Mouse (Mus musculus) heart, adult 9 months (tissue): ENCODE measurements around the gene Mettl26.

Experiments
- DNase-seq, 2 experiments: peaks; one replicate each; pipeline ENCODE4 v3.0.0; 2022; ENCODE audit warnings: low spot score in 2 of 2

Mettl26 gene

DNA sequence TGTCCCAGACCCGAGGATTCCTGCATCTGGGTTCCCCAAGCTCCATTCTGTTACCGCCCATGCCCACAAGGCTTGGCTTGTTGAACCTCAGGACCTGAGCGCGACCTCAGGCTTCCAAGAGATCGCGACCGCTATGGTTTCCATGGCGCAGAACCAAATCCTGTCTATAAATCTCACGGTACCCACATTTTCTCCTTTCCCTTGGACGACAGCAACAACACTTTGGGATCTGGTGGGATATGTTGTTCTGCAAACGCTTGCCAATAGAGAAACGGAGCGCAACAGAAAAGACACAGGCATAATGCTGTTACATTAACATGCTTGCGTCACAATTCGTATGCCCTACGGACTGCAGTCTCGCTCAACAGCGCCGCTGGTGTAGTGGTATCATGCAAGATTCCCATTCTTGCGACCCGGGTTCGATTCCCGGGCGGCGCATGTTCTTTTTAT lies at the start of gene Mettl26:
Mettl26 (plus strand) TSS at position 354 of the 450 bp plus-strand sequence.
- DNase-seq = peak; percentile 80 to 95

DNA sequence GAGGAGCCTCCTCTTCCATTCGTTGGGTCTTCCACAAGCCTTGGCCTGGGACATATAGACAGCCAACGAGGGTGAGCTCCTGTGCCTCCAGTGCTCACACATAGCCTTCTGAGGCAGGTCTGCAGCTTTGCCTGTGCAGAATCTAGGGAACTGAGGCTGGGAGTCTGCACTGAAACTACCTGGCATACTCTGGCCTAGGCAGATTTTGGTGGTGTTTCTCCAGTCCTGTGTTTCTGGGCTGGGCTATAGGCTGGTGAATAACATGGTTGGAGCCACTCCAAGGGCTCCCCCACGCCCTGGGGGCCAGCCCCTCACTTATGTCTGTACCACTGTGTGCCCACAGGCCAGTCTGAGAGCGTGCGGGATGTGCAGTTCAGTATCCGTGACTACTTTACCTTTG lies 49.6 kb upstream of the Mettl26 start:
- no peak for DNase-seq

DNA sequence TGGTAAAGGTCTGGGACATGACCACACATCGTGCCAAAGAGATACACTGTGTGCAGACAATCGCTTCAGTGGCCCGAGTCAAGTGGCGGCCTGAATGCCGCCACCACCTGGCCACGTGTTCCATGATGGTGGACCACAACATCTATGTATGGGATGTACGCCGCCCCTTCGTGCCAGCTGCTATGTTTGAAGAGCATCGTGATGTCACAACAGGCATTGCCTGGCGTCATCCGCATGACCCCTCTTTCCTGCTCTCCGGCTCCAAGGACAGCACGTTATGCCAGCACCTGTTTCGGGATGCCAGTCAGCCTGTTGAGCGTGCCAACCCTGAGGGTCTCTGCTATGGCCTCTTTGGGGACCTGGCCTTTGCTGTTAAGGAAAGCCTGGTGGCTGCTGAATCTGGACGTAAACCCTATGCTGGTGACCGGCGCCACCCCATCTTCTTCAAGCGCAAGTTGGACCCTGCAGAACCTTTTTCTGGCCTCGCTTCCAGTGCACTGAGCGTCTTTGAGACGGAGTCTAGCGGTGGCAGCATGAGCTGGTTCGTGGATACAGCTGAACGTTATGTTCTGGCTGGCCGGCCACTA lies 48.8 kb upstream of the Mettl26 start:
- no peak for DNase-seq

DNA sequence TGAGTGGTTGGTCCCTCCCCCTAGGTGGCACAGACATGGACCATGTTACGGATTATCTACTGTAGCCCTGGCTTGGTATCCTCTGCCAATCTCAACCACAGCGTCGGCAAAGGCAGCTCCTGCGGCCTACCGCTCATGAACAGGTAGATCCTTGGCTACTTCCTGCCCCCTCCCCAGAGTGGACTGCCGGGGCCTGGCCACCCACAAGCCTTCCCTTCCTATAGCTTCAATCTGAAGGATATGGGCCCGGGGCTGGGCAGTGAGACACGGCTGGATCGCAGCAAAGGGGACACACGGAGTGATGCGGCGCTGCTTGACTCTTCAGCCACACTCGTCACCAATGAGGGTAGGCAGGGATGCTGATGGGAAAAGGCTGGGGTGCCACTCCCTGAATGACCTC lies 47.9 kb upstream of the Mettl26 start:
- DNase-seq = no peak

DNA sequence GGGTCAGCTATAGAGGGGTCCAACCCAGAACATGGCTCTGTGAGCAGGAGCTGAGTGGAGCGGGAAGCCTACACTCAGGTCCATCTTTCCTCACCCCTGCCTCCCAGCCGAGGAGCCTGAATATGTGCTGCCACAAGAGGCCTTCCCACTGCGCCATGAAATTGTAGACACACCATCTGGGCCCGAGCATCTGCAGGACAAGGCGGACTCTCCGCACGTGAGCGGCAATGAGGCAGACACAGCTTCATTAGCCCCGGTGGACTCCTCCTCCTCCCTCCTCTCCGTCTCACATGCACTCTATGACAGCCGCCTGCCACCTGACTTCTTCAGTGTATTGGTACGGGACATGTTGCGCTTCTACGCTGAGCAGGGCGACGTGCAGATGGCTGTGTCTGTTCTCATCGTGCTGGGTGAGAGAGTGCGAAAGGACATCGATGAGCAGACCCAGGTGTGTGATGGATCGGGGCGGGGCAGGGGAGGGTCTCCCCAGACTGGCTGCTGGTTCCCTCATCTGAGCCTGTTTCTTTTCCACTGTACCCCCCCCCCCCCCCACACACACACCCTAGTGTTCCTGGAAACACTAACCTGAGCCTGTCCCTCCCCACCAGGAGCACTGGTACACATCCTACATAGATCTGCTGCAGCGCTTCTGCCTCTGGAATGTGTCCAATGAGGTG lies 47.2 kb upstream of the Mettl26 start:
- no peak for DNase-seq

DNA sequence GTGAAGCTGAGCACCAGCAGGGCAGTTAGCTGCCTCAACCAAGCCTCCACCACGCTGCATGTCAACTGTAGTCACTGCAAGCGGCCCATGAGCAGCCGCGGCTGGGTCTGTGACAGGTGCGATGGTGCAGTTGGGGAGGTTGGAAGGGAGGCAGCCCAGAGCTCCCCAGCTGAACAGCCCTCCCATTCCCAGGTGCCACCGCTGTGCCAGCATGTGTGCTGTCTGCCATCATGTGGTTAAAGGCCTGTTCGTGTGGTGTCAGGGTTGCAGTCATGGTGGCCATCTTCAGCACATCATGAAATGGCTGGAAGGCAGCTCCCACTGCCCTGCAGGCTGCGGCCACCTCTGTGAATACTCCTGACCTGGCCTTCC lies 46.7 kb upstream of the Mettl26 start:
- DNase-seq = no peak

DNA sequence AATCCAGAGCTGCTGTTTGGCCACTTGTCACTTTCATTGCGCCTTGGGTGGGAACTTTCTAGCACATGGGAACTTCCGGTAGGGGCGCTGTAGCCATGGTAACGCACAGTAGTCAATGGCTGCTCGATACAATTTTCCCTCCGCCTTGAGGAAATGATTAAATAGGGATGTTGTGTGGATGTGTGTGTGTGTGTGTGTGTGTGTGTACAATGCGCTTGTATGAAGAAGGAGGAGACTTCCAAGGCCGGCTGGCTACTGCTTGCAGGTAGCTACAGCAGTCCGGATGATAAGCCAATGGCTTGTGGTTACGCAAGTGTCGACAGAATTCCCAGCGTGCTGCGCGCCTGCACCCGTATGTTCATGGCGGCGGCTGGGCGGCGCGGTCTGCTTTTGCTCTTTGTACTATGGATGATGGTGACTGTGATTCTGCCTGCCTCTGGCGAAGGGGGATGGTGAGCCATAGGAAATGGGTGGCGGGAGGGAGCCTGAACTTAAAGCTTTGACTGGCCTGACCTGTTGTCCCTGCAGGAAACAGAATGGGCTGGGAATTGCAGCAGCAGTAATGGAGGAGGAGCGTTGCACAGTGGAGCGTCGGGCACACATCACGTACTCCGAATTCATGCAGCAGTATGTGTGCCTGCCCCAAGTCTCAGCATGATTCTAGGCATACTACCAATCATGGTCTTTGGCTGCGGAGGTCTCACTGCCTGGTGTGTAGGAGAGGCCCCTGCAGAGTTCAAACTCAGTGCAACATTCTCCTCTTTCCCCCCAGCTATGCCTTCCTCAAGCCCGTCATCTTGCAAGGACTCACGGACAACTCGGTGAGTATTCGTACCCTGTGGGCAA lies 45.9 kb upstream of the Mettl26 start, which contains the start of gene Jmjd8:
Jmjd8 (plus strand) TSS at position 156 of the 846 bp plus-strand sequence.
- DNase-seq = peak; percentile 79 to 80

DNA sequence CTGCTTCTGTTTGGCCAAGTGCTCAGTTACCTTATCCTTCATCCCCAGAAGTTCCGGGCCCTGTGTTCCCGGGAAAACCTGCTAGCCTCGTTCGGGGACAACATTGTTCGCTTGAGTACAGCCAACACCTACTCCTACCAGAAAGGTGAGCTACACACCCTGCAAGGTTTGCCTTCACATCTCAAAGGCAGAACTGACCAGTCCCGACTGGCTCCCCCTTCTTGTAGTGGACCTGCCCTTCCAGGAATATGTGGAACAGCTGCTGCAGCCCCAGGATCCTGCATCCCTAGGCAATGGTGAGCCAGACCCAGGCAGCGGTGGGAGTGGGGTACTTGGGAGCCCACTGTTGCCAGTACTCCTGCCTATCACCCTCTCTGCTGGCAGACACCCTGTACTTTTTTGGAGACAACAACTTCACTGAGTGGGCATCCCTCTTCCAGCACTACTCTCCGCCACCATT lies 45.3 kb upstream of the Mettl26 start:
- DNase-seq = no peak

DNA sequence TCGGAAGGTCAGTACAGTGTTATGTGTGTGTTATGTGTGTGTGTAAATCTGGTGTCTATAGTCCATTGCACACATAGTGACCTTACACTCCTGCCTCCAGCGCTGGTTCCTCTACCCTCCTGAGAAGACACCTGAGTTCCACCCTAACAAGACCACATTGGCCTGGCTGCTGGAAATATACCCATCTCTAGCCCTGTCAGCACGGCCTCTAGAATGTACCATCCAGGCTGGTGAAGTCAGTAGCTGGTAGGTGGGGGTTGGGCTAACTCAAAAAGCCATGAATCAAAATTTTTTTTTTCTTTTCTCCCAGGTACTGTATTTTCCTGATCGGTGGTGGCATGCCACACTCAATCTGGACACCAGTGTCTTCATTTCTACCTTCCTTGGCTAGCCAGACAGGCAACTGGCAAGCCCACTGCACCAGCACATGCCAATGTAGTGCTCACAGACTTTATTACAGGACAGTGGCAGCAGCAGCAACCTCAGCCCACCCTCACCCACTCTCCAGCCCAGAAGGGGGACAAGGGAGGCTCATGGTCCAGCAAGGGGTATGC lies 44.6 kb upstream of the Mettl26 start:
- no peak for DNase-seq

DNA sequence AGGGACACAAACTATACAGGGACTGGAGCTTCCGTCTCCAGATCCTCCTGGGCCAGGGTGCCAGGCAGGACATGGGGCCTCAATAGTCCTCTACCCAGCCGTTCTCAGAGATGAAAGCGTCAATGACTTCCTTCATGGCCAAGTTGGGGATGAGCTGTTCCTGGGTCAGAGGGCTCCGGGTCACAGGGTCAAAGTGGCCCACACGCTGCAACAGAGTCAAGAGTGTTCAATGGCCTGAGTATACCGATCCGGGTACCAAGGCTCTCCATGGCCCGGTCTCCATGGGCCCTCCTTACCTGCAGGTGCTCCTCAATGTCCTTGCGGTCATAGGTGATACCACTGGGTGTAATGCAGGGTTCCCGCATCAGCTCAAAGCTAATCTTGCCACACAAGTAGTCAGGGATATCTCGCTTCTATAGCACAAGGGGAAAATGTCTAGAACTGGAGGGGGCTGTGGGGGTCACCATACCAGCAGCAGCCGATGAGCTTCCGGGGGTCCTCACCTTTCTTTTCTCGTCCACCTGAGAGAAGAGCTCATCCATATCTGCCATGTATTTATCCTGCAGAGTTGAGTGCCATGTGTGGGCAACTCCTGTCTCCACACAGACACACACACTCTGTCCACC lies 44.0 kb upstream of the Mettl26 start:
- no peak for DNase-seq

DNA sequence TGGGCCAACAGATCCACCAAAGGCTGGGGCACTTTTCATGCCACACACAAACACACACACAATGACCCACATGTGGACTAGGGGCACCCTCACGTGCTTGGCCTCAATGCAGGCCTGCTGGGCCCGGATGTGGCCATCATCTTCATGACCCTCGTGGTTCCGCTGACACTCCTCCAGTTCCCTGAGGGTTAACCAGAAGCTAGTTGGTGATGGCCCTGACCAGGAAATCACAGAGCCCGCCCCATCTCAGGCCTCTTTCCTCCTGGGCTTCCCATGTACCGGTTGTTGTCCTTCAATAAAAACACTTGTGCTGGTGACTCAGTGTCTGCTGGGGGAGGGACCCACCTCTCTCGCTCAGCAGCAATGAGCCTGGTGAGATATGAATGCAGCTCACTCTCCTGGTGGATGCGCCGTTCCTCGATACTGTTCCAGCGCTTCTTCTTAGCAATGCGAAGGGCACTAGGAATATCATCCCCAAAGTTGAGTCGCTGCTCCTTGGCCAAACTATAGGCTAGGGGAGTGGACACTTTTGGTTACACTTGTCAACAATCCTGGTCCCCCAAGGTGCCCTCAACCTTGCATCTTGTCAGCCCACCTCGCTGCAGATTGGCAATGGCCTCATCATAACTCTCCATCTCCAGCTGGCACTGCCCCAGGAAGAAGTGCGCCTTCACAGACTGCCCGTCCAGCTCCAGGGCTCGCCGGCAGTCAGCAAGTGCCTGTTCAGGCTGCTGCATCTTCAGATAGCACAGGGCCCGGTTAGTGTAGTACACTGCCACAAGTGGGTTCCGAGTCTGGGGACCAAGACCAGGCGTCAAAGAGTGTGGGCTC lies 43.2 kb upstream of the Mettl26 start:
- DNase-seq = peak in 1 of 2 experiments; percentile 35

DNA sequence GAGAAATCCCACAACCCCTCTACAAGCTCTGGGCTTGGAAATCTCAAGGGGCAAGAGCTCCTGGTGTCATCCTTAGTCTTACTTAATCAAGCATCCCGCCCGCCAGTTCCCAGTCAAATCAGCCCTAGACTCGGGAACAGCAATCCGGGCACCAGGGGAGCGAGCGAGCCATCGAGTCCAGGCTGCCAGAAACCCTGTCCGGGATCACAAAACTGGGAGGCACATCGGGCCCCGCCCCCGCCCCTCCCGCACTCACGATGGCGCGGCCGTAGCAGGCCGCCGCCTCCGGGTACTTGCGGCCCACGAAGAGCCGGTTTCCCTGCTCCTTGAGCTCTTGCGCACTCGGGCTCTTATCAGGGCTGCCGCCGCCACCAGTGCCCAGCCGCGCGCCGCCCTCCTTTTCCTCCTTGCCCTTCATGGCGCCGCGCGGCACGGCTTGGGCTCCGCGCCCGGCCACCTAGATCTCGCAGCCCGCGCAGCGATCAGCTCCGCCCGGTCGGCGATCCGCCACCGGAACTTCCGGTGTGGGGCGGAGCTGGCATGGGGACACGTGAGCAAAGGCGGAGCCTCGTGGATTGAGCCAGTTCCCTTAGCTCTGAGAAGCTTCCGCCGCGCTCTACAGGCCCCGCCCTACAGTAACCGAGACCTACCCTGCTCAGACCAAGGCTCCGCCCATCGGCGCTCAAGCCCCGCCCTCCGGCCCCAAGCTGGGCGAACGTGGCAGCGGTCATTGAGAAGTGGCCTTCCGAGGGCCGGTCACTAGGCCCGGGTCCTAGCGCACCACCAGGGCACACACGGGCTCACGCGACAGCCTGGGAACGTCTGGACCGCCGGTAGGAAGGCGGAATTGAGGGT lies 42.2 kb upstream of the Mettl26 start:
- peak; percentile 99 for DNase-seq

DNA sequence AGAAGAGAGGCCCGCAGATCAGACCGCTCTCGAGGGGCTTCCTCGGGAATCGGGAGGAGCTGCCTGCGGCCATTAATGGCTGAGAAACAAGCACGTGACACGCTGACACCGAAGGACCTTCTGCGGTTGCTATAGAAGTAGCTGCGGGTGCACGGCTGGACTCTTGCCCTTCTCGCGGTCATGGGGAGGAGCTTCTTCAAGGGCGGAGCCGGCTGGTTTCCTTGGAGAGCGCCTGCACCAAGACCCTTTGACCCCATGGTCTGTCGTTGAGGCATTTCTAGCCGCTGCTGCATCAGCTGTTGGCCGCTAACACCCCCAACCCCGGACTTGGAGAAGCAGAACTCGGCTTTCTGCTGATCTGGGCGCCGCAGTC lies 41.6 kb upstream of the Mettl26 start, which contains the start of gene Stub1:
Stub1 (minus strand) TSS at position 114 of the 373 bp plus-strand sequence.
- peak; percentile 92 to 95 for DNase-seq

DNA sequence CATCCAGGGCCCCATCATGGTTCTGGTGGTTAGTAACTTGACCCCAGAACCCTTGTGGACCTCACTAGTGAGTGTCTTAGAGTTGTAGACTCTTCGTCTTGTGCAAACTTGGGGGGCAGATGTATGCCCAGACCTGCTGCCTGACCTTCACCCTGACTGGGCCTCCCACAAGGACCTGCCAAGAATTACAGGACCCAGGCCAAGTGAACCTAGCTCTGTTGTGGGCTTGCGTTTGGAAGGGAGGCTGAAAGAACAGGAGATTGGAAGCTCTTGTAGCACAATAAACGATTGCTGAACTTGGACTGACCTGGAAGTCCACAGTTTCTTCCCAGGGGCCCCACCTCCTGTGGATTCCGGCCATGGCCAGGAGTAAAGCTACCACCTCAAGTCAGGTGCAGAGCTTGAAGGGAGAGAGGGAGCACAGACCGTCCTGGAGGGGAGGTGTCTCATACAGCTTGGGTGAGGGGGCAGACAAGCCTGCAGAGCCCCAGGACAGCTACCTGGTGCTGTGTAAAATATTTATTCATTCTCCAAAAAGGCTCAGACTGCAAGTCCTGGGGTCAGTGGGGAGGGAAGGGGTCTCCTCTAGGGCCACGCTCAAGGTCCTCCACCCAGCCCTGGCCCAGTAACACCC lies 40.8 kb upstream of the Mettl26 start:
- DNase-seq = peak in 1 of 2 experiments; percentile 35

DNA sequence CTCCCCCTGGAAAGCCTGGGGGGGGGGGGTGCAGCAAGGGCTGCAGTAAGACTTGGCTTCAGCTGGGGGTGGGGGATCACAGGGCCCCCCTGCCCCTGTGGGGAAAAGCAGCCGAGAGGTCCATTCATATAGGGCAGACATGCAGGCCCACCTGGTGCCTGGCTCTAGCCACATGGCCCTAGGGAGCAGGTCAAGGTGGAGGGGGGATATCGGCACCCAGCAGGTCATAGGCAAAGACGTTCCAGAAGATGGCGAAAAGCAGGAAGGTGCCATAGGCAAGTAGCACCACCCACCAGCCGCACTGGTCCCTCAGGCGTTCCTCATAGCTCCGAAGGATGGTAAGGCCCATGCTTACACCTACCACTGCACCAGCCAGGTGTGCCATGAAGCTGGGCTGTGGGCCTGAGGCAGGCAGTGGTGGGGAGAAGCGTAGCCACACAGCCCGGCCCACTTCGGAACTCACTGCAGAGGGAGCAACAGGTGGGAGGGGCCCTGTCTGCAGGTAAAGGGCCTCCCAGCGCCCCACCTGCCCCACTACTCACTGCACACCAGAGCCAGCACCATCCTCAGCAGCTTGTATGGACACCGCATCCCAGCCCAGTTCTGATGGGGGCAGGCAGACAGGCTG lies 40.2 kb upstream of the Mettl26 start:
- DNase-seq = peak in 1 of 2 experiments; percentile 30

DNA sequence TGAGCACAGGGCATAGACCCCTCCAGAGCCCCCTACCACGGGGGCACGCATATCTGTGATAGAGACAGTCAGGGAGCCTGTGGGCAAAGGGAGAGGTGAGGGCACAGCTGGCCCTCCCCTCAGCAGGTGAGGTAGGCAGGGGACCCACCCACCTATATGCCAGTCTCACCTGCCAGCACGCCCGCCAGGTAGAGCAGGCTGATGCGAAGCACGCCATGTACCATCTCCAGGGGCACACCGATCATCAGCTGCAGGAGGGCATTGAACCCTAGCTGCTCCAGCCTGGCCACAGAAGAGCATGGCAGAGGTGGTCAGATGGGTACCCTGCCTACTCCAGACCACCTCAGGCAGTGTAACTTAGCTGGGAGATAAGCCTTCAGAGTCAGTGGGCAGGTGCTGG lies 39.6 kb upstream of the Mettl26 start:
- no peak for DNase-seq

DNA sequence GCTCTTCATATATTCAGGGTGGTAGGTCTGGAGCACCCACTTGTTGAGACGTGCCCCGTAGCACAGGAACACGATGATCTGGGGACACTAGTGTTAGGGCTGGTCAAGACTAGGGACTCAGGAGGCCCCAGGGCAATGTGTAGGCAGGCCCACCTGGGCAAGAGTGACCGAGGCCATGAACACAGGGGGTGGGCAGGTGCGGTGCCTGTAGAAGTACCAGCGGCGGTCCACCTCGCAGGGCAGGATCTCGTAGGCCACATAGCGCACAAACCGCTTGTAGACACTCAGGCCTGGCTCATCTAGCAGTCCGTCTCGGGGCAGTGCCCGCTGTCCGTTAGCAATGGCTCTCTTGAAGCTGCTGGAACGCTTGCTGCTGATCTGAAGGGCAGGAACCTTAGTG lies 39.1 kb upstream of the Mettl26 start:
- DNase-seq = no peak

DNA sequence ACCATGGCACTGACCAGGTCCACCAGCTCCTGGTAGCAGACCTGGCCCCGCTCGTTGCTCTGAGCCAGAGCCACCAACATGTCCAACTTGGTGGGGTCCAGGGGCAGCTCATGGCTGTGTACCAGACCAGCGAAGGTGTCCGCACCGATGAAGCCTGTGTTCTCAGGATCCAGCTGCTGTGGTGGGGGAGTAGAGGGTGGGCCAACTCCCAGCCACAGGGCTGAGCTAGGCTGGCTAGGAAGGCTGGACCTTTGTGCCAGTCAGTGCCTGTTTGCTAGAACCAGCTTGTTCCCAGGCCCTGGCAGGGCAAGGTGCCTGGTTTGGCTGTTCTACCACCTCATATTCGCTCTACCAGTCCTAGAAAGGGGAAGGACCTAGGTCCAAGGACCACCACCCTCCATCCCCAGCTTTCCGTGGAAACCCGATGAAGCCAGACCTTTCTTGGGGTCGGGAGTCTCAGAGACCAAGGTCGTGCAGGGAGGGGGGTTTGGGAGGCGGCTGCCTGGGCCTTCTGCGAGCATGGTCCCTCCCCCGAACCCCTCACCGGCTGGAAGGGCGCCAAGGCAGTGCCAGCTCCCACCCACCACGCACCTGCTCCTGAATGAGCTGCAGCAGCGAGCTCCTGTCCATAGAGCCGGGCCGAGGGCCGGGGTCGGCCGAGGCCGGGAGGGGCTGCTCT lies 38.3 kb upstream of the Mettl26 start:
- DNase-seq = no peak
